Mouse (Mus musculus): ENCODE results near the gene Kif6. TPM values are rescaled to one million over a fixed set of nuclear protein-coding genes. Genes with fewer than 3 reads are reported as not detected.

Kif6 gene
- total RNA-seq, 2 experiments from 2014 or later: not detected

DNA sequence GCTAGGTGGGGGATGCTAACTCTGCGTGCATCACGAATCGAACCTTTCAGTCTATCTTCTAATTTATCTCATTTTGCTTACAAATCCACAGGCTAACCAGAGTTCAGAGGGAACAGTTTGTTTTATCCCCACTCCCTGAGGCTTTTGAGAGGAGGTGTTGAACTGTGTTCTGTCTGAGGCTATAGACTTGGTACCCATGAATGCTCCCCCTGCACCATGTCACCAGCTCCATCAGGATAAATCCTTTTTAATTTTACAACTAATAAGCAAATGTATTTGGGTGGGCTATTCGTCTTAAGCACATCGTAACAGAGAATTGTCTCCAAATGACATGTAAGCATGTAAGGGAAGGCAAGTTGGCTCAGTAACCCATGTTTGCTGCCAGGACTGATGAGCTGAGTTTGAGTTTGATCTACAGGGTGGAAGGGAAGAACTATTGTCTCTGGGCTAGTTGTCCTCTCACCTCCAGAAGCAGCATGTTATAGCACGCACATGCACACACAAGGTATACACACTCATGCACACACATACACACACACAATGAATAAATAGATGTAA, 122.4 kb downstream of the Kif6 start:
- DNase-seq (ENCODE audit: low spot score): no peak

- peak; percentile 80 for DNase-seq (ENCODE audit: low spot score)
These were observed 123.4 kb downstream of the Kif6 start for GRCm38 (mm10) chr17:49738351-49738750.

GRCm38 (mm10) chr17:49739896-49740679, 125.2 kb downstream of the Kif6 start:
- DNase-seq (ENCODE audit: low spot score): no peak

GRCm38 (mm10) chr17:49741172-49741571, 126.2 kb downstream of the Kif6 start:
- no peak for DNase-seq (ENCODE audit: low spot score)

DNA sequence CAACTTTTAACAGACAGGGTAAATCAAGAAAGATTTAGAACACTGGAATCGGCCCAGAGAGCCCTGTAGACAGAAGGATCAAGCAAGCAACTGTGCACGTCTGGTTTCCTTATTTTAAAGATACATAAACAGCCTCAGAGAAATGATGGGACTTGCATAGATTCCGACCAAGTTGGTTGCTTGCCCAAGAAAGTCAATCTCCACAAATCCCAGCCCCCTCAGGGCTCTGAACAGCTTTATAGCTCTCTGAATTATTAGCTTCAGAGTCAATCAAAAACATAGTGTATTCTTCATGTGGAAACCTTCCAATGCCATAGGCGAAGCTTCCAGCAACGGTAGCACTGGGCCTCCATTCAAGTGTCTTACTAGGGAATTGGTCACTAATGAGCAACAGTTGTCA, 127.0 kb downstream of the Kif6 start:
- DNase-seq (ENCODE audit: low spot score): no peak

DNA sequence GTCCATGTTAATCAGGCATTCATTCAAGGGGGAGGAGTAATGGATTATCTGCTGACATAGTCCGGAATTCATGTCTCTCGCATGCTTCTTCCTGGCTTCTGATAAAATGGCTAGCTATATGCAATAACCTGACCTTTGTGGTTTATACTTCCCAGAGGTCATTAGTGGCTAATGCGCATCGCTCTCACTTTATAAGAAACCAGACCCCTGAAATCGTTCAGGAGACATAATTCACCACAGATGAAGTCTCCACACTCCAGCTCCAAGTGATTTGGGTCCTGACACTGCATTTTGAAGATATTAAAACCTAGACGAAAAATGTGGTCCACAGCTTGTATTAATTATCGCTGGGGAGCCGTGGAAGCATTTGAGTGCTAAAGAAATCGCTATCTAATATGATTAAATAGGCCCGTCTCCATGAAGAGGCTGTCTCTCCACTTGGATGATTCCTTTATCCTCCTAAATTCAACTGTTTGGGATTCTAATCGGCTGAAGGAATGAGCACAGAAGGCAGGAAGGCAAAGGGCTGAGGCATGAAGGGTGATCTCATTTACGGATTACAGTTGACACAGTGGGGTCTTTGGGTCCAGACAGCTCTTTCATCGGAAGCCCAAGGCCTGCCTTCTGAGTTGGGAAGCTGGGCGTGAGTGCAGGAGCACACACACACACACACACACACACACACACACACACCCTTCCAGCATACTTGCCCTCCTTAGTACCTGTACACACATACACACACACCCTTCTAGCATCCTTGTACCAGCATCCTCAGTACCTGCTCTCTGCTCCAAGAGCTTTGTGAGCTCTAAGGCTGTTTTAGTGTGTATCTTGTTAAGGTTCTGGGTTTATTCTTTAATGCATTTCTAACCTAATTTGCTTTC, 128.9 kb downstream of the Kif6 start:
- no peak for DNase-seq (ENCODE audit: low spot score)

DNA sequence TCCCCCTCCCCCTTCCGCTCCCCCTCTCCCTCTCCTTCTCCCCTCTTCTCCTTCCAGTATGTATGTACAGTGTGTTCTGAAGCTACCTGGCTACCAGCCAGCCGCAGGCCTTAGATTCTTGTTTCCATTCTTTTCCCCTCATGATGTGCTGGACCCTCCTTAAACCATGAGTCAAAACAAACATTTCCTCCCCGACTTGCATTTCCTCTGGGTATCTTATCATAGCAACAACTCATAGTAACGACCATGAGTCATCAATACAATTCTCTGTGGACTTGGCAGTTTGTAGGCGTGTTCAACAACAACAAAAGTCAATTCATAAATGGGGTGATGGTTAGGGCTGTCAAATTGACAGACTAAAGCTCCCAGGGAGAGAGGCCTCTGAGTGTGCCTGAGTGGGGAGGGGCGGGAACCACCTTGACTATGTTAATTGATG, 136.0 kb downstream of the Kif6 start:
- no peak for DNase-seq (ENCODE audit: low spot score)

DNA sequence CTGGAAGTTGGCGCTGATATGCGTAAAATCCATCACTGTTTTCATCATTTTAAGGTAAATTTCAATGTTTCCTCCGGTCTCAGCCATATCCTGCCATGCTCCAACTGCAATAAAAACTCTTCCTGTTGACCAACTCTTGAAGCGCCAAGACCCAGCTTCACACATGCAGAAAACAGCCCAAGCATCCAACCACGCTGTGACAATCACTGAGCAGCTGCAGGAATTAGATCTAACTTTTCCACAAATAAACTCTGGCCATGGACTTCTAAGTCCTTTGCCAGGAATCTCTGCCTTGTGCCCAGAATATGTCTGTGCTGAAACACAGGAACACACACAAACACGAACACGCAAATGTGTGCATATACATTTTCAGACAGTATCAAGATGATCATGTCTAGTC, 138.9 kb downstream of the Kif6 start:
- no peak for DNase-seq (ENCODE audit: low spot score)

DNA sequence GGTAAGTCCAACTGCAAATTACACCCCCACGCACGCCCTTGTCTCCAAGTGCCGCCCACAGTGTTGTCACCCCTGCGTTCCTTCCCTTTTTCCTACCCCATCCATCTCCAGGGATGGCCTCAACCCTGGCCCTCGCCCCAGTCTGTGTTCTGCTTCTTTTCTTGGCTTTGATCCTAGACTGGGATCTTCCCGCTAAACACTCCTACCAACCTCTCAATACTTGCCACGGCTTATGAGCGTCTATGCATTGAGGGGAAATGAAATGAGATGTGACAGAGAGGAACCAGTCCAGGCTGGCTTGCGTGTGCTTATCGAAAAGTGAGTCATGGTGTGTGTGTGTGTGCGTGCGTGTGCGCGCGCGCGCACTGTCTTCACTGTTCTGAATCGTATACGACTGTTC, 141.9 kb downstream of the Kif6 start:
- no peak for DNase-seq (ENCODE audit: low spot score)

DNA sequence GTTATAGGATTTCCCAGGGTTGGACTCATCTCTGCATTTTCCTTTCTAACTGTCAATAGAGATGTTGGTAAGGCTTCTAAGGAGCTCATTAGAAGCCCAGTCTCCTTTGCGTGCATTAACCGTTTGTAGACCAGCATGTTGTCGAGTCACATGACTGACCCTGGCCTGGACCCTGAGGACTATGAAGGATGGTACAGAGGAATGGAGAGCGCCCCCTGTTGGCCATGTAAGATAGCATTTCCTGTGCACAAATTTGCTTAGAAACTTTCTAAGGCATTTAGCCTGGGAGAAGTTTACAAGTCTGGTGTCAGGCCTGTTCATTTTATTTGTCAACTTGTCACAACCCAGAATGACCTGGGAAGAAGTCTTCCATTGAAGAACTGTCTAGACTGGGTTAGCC, 144.1 kb downstream of the Kif6 start:
- no peak for DNase-seq (ENCODE audit: low spot score)

DNA sequence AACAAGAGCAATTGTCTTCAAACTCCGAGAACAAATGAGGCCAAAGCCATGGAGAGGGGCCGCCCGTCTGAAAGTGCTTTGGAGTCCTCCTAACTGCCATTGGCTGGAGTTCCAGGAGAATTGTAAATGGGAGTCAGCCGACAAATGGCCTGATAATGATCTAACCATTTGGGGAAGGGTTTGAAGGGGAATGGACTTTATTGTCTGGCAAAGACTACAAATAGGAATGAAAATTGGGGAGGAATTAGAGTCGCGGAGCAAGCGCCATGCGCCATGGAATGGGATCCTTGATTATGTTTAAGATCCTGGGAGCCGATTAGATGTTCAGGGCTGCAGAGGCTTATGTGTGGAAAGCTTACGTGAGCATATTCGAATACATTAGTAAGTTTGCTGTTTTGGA, 146.3 kb downstream of the Kif6 start:
- DNase-seq (ENCODE audit: low spot score): no peak

GRCm38 (mm10) chr17:49761838-49762237, 146.9 kb downstream of the Kif6 start:
- no peak for DNase-seq (ENCODE audit: low spot score)

DNA sequence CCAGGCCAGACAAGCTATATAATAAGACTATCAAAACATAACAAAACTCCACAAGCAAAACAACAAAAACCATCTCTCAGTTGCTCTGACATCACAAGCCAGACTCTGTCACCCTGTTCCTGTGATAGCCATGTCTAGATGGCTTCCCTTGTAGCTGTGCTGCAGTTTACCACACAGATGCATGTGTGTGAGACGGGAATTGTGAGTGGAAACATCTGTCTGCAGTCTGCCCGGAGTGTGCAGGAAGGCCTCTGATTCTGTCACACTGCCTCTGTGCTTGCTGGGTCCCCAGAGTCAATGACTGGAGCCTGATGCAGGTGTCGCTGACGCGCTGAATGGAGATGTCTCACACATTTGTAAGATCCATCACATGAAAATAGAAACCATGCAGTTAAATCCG, 150.0 kb downstream of the Kif6 start:
- DNase-seq (ENCODE audit: low spot score): no peak

DNA sequence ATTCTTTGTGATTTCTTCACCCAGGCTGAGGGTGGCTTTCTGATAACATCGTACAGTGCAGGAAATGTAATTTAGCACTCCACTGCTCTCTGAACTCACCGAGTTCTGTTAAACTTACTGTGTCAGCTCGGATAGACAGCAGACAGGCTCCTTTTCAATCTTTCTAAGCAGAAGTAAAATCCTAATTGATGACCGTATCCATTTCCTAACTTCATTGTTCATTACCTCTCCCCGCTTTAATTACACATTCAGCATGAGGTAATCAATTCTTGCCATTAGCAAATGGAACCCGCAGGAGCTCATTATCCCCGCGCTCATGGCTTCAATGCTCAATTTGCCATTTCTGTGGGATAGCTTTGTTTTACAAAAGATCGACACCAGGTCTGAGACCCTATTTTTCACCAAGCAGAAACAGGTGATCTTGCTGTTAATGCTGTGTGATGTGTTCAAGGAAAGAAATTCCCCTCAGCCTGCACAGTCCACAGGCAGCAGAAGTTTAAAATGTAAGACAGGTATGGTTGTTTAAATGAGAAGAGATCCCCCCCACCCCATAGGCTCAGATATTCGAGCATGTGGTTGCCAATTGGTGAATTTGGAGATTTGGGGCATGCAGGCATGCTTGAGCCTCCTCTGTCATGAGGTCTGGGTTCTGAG, 152.9 kb downstream of the Kif6 start:
- DNase-seq (ENCODE audit: low spot score): no peak

- no peak for DNase-seq (ENCODE audit: low spot score)
These were observed 156.9 kb downstream of the Kif6 start for GRCm38 (mm10) chr17:49771703-49772315.

GRCm38 (mm10) chr17:49777115-49777839, 162.3 kb downstream of the Kif6 start:
- no peak for DNase-seq (ENCODE audit: low spot score)

DNA sequence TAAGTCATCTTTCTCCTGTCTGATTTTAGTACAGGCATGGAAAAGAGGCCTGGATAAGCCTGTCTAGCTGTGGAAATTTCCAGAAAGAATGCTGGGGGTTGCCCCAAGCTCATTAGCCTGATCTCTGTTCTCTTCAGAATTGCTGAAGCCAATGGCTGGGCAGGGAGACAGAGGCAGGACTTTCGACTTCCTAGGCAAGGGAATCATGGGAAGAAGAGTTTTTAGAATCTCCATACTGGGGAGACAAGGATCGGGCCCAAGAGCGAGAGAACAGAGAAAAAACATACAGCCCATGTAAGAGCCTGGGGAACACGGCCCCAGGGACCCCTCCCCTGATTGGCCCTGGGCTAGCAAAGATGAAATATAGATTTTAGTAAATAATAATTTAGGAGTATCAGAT, 164.1 kb downstream of the Kif6 start:
- DNase-seq (ENCODE audit: low spot score): no peak

- DNase-seq (ENCODE audit: low spot score): no peak
These were observed 164.6 kb downstream of the Kif6 start for GRCm38 (mm10) chr17:49779576-49779975.

- no peak for DNase-seq (ENCODE audit: low spot score)
These were observed 170.9 kb downstream of the Kif6 start for GRCm38 (mm10) chr17:49785851-49786250.

DNA sequence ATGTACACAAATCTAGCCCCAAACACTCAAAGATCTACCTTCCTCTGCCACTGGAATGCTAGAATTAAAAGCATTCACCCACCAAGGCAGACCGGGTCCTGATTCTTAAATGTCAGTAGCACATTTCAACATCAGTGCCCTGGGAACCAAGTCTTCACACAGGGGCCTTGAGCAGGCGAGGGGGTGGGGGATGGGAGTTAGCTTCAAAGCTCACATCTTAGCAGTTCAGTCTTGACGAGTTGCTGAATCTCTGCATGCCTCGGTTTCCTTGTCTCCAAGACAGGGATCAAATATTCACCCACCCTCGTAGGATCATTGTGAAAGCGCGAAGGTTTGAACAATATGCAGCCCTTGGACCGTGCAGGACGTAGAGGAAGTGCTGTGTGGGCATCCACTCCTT, 172.4 kb downstream of the Kif6 start:
- no peak for DNase-seq (ENCODE audit: low spot score)
